Mouse (Mus musculus): ENCODE measurements around the gene Akna.

GRCm38 (mm10) chr4:63414951-63415350 lies 11.8 kb upstream of the Akna start:
- TF ChIP-seq CTCF (IDR thresholded peaks at IDR 0.05; ENCODE audit: low read depth), result no peak
- TF ChIP-seq EP300 (IDR thresholded peaks at IDR 0.05; ENCODE audit: low read depth), result no peak

Data from liver, postnatal 0 days (tissue).